Mouse (Mus musculus): ENCODE results near the gene F11. TPM values are rescaled to one million over a fixed set of nuclear protein-coding genes. Genes with fewer than 3 reads are reported as not detected.

F11 gene
- polyA plus RNA-seq, 1 experiment: not detected

DNA sequence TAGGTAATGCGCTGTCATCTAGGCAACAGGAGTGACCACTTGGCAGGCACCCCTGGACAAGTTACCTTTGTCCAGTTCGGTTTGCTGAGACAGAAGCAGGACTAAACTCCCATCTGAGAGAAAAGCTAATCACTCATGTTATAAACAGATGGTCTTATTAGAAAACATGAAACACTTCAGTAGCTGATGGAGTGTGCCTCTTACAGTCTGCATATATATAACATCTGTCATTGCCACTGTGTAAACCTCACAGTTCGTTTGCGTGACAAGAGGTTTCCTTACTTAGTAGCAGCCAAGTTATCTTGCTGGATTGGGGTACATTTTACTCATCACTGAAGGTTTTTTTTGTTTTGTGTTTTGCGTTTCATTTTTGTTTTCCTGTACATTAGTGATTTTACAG is 64.5 kb downstream of the F11 start:
- Histone ChIP-seq H3K4me1 (ENCODE audit: control insufficient read depth, insufficient read depth, low read length) (no peaks in the 10 kb centered on the region), H3K4me3 (ENCODE audit: insufficient read depth, low read length) (no peak overlapping the region), H3K27ac (ENCODE audit: insufficient read depth, low read depth, low read length) (no peak overlapping the region)
- TF ChIP-seq POLR2A (IDR thresholded peaks at IDR 0.05; ENCODE audit: borderline replicate concordance, low read depth, low read length) (no peak), CTCF (IDR thresholded peaks at IDR 0.05; ENCODE audit: low read depth, low read length) (no peak)

DNA sequence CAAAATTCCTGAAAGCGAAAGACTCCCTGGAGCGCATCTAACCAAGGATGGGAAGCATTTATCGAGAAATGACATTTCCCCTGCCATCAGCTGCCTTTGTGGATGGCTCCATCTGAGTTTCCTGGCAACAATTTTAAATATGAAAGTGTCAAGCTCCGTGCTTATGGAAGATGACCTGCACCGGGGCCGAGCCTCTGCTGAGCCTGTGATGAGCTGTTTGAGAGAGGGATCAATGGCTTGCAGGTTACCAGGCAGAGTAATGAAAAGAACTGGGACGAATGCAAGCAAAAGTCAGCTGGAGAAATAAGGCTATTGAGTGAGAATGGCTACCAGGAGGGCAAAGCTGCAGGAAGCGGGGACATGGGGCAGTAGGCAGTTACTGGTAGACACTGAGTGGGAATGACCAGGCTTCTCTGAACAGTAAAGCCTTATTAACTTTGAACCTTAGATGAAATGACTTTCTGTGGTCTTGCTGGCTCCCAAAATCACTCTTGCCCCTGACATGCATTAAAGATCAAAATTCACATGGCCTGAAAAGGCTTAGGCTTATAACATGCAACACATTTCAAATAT is 65.8 kb downstream of the F11 start:
- Histone ChIP-seq H3K4me1 (ENCODE audit: control insufficient read depth, insufficient read depth, low read length) (no peaks in the 10 kb centered on the region), H3K4me3 (ENCODE audit: insufficient read depth, low read length) (no peak overlapping the region), H3K27ac (ENCODE audit: insufficient read depth, low read depth, low read length) (no peak overlapping the region)
- TF ChIP-seq POLR2A (IDR thresholded peaks at IDR 0.05; ENCODE audit: borderline replicate concordance, low read depth, low read length): no peak
- TF ChIP-seq CTCF (IDR thresholded peaks at IDR 0.05; ENCODE audit: low read depth, low read length): no peak

Other genes starting within 250 kb of the F11 start
- not detected in 2 replicates for gene Mtnr1a, start 192.9 kb downstream of the F11 start, polyA plus RNA-seq (2012; ENCODE audit: insufficient read depth, insufficient read length, missing spikeins)
- 0.15 and 0.24 TPM in 2 replicates for gene Klkb1, start 32.8 kb upstream of the F11 start, polyA plus RNA-seq (2012; ENCODE audit: insufficient read depth, insufficient read length, missing spikeins)
- gene Gm45753, start 46.4 kb upstream of the F11 start, polyA plus RNA-seq (2012; ENCODE audit: insufficient read depth, insufficient read length, missing spikeins): not detected in 2 replicates
- gene Cyp4v3, start 71.2 kb upstream of the F11 start, polyA plus RNA-seq (2012; ENCODE audit: insufficient read depth, insufficient read length, missing spikeins): 59.1 and 61.2 TPM in 2 replicates
- gene Fam149a, start 120.3 kb upstream of the F11 start, polyA plus RNA-seq (2012; ENCODE audit: insufficient read depth, insufficient read length, missing spikeins): 0.29 and 0.50 TPM in 2 replicates
- gene Tlr3, start 149.0 kb upstream of the F11 start, polyA plus RNA-seq (2012; ENCODE audit: insufficient read depth, insufficient read length, missing spikeins): 13.9 and 14.3 TPM in 2 replicates
- gene Sorbs2, start 245.8 kb upstream of the F11 start, polyA plus RNA-seq (2012; ENCODE audit: insufficient read depth, insufficient read length, missing spikeins): 0.43 TPM in 1 of 2 replicates, not detected in the other